Mouse (Mus musculus) neural tube, embryonic 10.5 days (tissue): ENCODE measurements at regions not wholly inside any gene's neighbourhood (a gene's known extent, or its start where the extent isn't known, plus 50 kb on each side); places are given as distances from the start of the nearest gene placed in this dataset.

ENCODE experiments used
- DNase-seq: peaks from one replicate; pipeline ENCODE4 v3.0.0-alpha.2; 2017; ENCODE audit warnings: low spot score; ENCODE audit errors: extremely low spot score

DNA sequence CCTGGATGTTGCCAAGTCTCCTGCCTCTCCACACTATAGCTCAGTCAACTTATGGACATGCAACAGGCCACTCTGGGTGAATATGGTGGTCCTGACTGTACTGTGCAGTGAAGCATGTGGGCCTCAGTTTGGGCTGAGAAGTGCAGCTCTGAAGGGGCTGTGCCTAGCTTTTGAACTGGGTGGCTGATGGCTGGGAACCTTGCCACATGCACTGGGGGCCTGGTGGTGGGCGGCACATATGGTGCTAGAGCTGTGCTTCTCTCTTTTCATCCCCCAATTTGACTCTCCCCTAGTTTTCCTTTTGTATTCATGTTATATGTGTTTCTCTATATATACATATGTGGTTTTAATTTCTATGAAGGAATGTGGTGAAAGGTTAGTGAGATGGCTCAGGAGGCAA is 2144.2 kb upstream of the Lrrc6 start:
- DNase-seq = no peak

DNA sequence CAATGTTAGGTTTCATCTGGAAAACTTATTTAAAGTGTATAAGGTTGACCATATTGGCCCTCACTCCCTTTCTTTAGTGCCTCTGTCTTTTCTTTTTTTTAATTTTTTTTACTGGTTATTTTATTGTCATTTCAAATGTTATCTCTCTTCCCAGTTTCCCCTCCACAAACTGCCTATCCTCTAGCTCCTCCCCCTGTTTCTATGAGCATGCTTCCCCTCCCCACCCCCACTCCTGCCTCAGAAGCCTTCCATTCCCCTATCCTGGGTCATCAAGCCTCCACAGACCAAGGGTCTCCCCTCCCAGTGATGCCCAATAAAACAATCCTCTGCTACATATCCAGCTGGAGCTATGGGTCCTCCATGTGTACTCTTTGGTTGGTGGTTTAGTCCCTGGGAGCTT is 2134.9 kb upstream of the Lrrc6 start:
- DNase-seq = no peak

DNA sequence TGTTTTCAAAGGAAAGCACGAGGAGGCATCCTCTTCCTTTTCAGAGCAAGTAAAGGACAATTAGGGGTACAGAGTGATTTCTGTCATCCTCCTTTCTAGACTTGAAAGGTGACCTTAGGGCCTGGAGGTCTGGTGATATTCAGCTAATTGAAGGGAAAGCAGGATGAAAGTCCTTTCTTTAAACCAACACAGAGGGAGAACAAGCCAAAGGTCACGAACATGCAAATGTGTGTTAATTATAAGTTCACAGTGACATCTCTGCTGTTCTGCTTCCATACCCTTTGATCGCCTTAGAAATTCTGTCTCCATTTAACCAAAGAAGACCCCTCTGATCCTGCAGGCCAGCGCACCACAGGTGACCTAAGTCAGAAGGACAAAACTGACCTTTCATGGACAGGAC is 2126.3 kb upstream of the Lrrc6 start:
- no peak for DNase-seq

DNA sequence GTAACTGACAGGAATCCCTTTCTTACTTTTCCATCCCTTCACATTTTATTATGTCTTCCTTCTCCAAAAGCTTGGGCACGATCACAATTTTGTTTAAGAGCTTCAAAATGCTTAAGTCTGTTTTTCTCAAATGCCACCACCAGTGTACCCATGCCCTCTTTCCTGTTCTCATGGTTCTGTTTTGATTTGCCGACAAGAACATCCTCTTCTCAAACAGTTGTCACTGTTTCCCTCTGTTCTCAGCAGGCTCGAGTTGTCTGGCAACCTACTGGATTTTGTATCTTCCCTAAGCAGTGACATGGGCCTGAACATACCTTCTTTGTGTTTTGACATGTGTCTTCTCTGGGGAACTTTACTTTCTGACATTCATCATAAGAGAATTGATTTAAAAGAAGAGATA is 2124.1 kb upstream of the Lrrc6 start:
- DNase-seq = no peak

DNA sequence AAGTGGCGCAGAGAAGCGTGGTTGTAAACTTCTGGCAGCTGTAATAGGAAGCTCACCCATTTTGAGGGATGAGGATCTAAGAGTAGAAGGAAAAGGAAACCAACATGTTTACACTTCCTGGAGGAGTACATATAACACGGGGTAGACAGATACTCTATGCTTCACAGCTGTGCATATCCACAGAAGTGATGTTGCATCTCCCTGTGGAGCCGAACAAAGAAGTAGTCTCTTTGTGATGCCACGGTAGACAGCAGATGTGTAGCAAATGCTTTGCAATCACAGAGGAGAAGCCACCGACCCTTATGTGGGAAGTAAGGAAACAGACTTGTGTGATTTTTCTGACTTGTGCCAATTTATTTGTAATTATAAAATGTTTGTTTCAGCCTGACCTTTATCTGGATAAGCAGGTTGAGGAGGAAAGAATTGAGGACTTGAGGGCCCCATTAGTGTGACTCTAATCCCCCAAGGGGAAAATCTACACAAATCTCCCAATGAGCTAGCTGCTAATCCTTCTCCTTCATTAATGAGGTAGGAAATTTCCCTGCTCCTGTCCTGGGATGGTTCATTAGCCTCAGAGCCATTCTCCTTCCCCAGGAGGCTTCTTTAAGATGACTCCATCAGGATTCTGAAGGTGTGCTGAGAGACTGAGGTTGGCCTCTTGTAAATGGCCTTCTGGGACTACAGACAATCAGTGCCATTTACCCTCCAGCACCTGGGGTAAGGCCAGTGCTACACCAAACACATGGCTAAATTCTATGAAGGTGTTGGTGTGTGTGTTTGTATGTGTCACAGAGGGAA is 2119.9 kb upstream of the Lrrc6 start:
- DNase-seq = no peak

DNA sequence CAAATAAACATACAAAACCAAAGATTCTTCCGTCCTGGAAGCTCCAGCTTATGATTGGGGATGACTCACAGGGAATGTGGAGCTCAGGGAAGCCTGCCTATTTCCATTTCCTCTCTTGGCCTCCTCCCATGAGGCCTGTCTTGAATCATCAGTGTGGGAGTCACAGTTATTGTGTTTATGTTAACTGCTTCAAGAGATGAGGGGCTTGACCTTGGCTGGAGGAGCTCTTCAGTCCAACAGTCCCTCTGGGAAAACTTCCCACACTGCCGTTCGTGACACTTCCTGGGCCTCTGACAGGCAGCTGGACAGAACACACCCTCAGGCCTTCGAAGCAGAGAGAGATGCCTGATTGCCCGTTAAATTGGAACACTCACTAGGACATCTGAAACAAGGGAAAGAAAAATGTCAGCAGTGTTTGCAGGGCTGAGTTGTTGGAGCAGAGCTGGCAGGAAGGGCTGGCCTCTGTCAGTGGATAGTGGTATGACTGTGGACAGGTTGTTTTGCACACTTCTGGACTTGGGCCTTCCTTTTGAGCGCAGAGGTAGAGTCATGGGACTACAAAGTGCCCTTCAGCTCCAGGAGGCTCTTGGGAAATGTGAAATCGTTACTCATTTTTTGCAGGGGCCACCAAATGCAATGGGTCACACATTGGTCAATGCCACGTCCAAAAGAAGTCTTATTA is 2105.5 kb upstream of the Lrrc6 start:
- DNase-seq = no peak

DNA sequence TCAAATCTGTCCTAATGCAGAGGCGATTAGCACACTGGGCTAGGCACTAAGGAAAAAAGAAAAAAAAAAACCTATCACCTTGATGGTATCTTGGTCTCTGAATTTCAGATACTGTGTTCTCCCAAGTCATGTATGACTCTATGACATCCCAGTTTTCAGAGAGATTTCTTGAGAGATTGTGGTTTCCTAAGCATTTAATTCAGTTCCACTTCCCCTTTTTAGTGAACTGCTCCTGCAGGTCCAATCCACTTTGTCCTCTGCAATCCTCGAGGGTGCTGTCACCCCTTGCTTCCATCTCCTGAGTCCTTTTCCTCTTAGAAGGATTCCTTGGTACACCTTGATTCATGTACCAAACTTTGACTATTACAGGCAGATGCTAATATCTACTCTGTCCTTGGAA is 2104.8 kb upstream of the Lrrc6 start:
- no peak for DNase-seq

DNA sequence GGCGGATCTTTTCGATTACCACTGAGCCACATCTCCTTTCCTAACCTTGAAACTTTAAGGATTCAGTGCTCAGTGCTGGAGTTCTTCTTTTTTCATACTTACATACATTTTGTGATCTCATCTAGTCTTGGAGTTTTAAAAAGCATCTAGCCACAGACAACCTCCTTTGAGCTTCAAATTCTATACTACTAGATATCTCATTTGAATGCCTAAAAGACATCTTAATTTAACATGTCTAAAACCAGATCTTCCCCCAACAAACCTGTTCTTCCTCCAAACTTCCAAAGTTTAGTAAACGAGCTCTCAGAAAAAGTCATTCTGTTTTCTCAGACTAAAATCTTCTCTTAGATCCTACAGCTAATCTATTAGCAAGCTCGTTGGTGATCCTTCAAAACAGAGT is 2081.5 kb upstream of the Lrrc6 start:
- no peak for DNase-seq

DNA sequence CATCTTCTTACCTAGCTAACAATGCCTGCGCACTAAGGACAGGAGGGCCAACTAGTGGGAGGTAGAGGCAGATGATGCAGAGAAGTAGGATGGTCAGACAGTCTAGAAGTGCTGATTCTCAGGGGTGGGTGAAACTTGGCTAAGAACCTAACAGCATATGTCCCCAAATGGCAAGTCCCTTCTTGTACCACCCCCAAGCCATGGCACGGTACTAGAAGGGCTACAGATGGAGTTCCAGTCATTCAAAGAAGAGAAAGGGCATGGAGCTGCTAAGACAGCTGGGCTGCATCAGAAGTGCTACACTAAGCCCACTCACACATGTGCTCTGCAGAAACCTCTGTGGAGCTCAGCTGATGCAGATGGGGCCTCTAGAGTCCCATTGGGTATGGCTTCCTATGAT is 2078.8 kb upstream of the Lrrc6 start:
- DNase-seq = no peak

DNA sequence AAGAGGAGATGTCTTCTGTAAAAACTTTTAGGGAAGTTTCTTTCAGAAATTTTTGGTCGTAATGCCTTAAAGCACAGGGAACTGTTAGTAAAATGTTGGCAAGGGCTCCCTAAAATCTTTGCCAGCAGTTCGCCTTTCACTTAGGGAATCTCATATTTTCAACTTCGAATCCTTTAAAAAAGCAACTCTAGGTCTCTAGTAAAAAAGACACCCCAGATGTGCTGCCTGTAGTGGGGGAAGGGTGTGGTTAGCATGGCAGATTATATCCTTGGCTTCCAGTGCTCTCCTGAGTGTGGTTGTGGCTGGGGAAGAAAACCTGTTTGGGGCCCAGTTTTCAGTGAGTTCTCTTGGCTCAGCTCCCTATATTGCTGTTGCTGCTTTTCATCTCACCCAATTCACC is 2059.9 kb upstream of the Lrrc6 start:
- DNase-seq = no peak

DNA sequence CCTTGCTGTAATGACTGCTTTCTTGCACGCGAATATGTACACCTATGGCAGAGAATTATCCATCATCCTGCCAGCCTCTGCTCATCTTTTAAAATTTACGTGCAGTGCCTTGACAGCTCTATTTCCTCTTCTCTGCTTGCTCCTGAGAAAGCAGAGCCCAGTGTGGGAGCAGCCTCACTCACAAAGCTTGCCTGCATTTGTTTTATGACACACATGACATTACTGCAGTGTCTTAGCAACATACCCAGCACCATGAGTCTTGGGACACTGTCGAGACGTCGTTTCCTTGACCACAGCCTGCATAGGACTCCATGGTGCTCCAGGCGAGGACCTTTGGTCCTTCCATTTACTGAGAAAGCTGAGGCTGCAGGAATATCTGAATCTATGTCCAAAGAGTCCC is 2055.4 kb upstream of the Lrrc6 start:
- DNase-seq = no peak

DNA sequence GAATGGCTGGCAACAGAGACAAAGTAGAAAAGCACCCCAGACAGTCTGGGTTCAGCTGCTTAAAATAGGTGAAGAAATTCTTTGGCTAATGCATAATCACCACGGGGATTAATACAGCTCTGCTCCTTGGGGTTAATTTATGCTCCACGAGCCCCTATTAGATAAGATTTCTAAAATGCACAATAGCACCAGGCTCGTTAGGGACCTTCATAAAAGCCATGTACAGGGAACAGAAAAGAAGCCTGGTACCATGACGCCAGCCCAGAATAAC is 2035.3 kb upstream of the Lrrc6 start:
- no peak for DNase-seq

DNA sequence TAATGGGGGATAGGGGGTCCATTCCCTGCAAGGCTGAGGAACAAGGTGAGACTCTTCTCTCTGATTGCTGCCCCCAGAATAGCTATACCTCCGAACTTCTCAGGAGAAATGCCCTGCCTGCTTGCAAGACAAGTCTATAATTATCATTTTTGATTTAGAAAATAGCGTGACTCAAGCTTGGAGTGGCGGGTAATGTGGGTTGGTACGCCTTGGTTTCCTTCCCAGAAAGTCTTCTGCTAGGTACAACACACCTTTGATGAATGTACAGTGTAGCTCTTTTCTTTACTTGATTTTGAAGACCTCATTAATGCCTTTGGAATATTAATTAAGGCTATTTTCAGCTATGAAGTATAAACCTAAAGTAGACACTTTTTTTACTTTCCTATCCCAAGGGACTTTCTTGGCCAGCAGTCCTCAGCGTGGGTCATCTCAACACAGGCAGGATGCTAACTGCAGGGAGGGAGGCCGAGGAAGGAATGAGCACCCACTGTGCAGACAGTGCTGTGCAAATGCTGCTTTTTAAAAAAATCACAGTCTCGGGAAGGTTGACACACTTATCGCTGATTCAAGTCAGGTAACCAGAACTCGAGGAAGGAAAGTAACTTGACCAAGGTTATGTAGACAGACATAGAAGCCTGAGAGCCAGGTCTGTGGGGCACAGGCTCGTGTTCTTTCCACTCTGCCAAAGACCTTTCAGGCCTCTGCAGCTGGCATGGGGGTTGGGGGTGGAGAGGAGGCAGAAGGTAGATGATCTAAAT is 2034.8 kb upstream of the Lrrc6 start:
- no peak for DNase-seq

DNA sequence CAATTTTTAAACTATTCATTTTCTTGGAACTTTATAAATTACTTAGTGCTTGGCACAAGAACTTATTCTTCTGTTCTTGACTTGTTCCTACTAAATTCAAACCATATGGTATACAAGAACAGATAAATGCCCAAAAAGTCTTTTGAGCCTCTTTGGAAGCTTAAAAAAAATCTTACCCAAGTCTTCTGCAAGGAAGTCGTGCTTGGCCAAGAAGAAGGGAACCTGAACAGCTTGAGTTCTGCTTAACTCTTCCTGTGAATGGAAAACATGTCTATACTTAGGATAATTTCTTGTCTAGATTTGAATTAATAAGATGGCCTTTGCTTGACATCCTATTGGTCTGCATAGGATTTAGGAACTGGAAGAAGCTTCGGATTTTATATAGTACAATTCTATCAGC is 2020.0 kb upstream of the Lrrc6 start:
- no peak for DNase-seq

DNA sequence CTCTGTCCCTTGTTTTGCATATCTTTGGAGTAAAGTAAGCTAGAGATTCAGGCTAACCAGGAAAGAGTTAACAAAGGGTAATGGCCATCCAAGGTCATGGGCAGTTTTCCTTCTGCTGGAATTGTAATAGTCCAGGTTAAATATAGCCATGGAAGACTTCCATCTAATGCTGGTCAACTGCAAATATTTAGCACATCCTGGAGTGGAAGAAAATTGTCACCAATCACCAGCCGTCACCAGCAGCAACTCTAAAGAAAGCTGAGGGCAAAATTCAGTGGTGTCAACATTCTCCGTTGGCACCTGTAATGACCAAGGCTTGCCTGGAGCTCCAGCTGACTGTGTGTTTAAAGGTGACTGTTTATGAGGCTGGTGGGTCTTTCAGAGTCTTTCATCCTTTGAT is 2011.7 kb upstream of the Lrrc6 start:
- DNase-seq = no peak

DNA sequence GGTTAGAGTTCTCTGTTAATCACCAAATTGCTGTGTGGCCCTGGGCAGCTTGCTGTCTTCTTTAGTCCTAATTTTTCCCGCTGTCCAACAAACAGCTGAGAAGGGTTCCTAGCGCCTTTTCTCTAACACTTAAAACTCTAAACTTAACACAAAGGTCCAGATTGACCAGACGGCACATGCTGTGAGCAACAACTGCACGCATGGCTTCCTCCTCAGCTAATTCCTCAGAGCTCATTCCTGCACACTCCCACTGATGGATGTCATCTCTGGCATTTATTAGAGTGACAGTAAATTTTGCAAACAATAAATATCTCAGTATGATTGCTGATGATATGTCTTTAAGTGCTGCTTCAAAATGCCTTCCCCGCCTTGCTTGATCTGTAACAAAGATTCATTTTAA is 2007.5 kb upstream of the Lrrc6 start:
- DNase-seq = no peak

DNA sequence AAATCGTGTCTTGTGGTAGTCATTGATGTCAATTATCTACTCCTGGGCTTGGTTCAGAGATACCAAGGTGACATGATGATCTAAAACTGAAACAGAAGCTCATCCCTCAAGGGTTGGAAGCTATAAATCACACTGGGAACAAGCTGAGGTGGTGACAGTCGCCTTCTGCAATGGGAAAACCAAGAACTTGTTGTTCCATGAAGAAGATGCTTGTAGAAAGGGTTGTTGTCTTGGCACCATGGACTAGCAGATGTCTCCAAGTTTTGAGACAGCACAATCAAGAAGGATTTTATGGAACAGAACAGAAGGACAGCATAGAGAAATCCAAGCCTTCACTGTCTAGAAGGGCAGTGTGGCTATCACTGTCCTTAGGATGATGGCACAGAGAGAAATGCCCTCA is 2005.4 kb upstream of the Lrrc6 start:
- DNase-seq = no peak

DNA sequence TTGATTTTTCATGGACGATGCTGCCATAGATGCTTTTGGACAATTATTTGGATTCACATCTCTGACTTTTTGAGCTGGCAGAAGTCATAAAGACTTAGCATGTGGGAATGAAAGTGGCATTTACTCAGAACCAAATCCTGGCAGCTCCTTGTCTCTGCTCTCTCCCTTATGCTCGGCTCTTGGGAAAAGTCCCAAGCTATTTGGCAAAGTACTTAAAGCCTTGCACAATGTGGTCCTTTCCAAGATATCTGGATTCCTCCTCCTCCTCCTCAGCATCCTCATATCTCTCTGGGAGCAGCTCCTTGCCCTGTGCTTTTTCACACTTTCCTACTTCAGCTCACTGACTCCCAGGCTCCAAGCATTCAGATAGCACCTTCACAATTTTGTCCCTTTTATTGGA is 1995.7 kb upstream of the Lrrc6 start:
- DNase-seq = no peak

DNA sequence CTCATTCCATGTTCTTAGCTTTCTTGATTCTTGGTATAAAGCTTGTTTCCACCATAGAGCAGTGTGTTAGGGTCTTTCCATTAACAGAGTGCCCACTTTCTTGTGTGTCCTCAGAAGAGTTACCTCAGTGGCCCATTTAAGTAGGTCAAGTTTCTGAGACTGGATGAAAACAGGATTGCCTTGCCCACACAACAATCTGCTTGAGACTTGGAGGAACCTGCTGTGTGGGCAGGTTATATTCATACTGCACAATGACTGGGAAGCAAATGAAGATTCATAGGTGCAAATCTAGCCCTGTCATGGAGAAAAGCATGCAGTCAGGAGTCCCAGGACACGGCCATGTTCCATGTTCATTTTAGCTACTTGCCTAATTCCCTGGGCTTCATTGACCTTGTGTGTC is 1984.1 kb upstream of the Lrrc6 start:
- no peak for DNase-seq

DNA sequence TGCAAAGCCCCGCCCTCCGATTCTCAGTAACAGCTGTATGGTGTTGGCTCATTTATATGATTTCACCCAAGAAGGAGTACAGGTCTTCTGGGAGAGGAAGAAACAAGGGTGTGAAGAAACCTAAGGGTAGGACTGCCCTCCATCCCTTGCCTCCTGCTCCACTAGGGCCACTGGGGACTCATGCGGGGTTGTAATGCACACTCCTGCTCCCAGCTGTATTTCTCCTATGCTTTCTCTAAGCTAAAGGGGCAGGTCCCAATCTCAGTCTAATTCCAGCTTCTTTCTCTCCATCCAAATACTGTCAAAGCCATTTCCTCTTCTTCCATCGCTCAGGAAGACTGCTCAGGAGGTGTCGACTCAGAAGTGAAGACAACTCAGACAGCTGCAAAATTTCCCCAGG is 1977.0 kb upstream of the Lrrc6 start:
- no peak for DNase-seq

DNA sequence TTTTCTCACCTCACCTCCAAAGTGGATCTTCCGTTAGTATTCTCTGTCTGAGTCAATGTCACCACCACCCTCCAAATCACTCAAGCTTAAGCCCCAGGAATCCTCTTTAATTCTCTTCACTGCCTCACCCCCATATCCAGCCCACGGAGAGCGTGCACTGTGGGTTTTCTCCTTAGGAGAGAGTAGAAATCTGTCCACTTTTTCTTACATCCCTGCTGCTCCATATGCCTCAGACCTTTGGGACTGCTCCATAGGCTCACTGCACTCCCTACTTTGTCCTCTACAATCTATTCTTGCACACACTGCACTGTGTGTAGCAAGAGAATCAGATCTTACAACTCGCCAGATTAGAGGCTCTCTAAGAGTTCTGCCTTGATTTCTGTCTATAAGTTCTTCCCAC is 1971.2 kb upstream of the Lrrc6 start:
- DNase-seq = no peak

DNA sequence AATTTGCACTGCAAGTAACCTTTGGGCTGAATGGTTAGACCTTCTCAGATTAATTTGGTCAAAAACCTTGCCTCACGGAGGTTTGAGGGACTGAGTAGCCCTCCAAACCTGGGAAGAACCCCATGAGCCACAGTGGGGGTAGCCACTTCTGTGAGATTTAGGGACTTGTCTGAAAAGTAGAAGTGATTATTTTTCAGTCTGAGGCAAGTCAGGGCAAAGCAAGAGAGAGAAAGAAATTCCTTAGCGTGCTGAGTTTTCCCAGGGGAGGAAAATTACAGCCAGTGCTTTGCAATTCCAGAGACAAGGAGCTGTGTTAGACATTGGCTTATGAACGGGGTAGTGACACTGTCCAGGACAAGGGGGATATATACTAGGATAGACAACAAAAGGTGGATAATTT is 1962.1 kb upstream of the Lrrc6 start:
- DNase-seq = no peak

DNA sequence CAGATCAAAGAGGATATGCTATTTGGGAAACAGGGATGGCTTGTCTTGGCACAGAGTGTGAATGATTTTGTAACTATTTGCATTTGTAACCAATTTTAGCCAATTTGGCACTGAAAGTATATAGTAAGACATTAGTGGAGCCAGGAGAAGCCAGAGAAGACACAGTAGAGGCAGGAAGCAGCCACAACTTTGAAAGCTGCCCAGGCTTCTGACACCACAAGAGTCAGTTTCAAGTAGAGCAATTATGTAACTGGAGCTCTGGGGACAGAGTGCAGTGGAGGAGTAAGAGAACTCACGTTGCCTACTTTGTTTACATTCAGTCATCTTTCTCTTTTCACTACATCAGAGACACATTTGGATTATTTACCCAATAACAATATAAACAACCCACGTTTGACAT is 1956.5 kb upstream of the Lrrc6 start:
- DNase-seq = no peak
